Comparison of ENCODE assay signal across 8 mouse cellular contexts in genomic region chr17:25567745-25568144, GRCm38 (mm10). TPM values are rescaled to one million over a fixed set of nuclear protein-coding genes. Genes with fewer than 3 reads are reported as not detected.
DNase-seq lines count a peak whose midpoint lies in the region; ATAC-seq lines count a peak whose summit lies in the region.

No protein-coding gene starts in this region.

- peak overlapping the region; percentile 29; the same call in 1 of the 2 replicates for H3K27ac ChIP-seq in limb, embryonic 12.5 days
- no peak overlapping the region for H3K27ac ChIP-seq in stomach, embryonic 15.5 days

- 24% methylated on average over 14 of the region's 14 CpGs for WGBS in limb, embryonic 12.5 days
- 20% methylated on average over 14 of the region's 14 CpGs for WGBS in stomach, embryonic 15.5 days

- peak; percentile 55 for DNase-seq in ovary, postnatal 36 days (ENCODE audit: low spot score)
- no peak for DNase-seq in ovary, adult 18-20 months (ENCODE audit: low spot score)
- DNase-seq in cerebellum, adult 9-10 months = peak; percentile 63
- DNase-seq in kidney, adult 9 months = peak; percentile 52

- peaks cover 52% of the 10 kb centered on the region for H3K27me3 ChIP-seq in limb, embryonic 12.5 days
- peaks cover 22% of the 10 kb centered on the region for H3K27me3 ChIP-seq in stomach, embryonic 15.5 days (replicated peaks)

- peaks cover 9% of the 10 kb centered on the region; the same call in 1 of the 2 replicates for H3K36me3 ChIP-seq in limb, embryonic 12.5 days
- no peaks in the 10 kb centered on the region for H3K36me3 ChIP-seq in stomach, embryonic 15.5 days

- peaks cover 50% of the 10 kb centered on the region for H3K4me1 ChIP-seq in limb, embryonic 12.5 days (replicated peaks)
- H3K4me1 ChIP-seq in stomach, embryonic 15.5 days = peaks cover 19% of the 10 kb centered on the region

- H3K9me3 ChIP-seq in limb, embryonic 12.5 days = no peaks in the 10 kb centered on the region
- H3K9me3 ChIP-seq in stomach, embryonic 15.5 days = no peaks in the 10 kb centered on the region

- H3K4me2 ChIP-seq in limb, embryonic 12.5 days = peak overlapping the region; percentile 98
- H3K4me2 ChIP-seq in stomach, embryonic 15.5 days = peak overlapping the region; percentile 3; the same call in 1 of the 2 replicates

- H3K4me3 ChIP-seq in limb, embryonic 12.5 days (replicated peaks) = no peak overlapping the region
- H3K4me3 ChIP-seq in stomach, embryonic 15.5 days (replicated peaks) = no peak overlapping the region

- peak; percentile 12; the same call in 1 of the 2 replicates for ATAC-seq in frontal cortex, adult (ENCODE audit: low TSS enrichment)
- no peak for ATAC-seq in limb, embryonic 12.5 days (ENCODE audit: insufficient number of reproducible peaks, insufficient read depth, low FRiP score, low TSS enrichment, low read depth)
- peak; percentile 59; the same call in 1 of the 2 replicates for ATAC-seq in monocyte, adult 5-6 weeks (replicated peaks; ENCODE audit: insufficient number of reproducible peaks, low FRiP score, low TSS enrichment, poor library complexity, severe bottlenecking)
- ATAC-seq in stomach, embryonic 15.5 days (ENCODE audit: insufficient read depth, low FRiP score, low read depth) = no peak

- H3K9ac ChIP-seq in limb, embryonic 12.5 days (replicated peaks) = no peak overlapping the region
- H3K9ac ChIP-seq in stomach, embryonic 15.5 days = no peak overlapping the region

RNA-seq across cellular contexts. Expression of gene Sox8, which starts 2.7 kb away (rescaled TPM):
- 10.1 and 11.1 TPM in 2 replicates for polyA plus RNA-seq in limb, embryonic 12.5 days (2016; fragmentation: Nextera tagmentation; extraction: Ambion mirVana)
- 1.2 TPM in 1 of 3 replicates, not detected in the others for total RNA-seq in monocyte, adult 5-6 weeks (2017)
- polyA plus RNA-seq in stomach, embryonic 15.5 days (2015; fragmentation: Nextera tagmentation; extraction: Ambion mirVana) = 5.8 and 6.0 TPM in 2 replicates

RNA-seq across cellular contexts. Expression of gene Lmf1, which starts 11.1 kb away (rescaled TPM):
- polyA plus RNA-seq in limb, embryonic 12.5 days (2016; fragmentation: Nextera tagmentation; extraction: Ambion mirVana) = 27.9 and 28.9 TPM in 2 replicates
- total RNA-seq in monocyte, adult 5-6 weeks (2017) = 10.4 to 17.8 TPM (median 11.8 TPM) in 3 replicates
- 27.4 and 29.8 TPM in 2 replicates for polyA plus RNA-seq in stomach, embryonic 15.5 days (2015; fragmentation: Nextera tagmentation; extraction: Ambion mirVana)

Comparison
In these comparisons a context has a peak if more than half of its experiments do, and no peak if none do; other contexts are left out.
1. ATAC-seq: peak in frontal cortex, adult (single experiment) and monocyte, adult 5-6 weeks (single experiment); none in limb, embryonic 12.5 days (single experiment) and stomach, embryonic 15.5 days (single experiment).